Mouse (Mus musculus) liver, embryonic 12.5 days (tissue): ENCODE data around the gene Stxbp5. TPM values are rescaled to one million over a fixed set of nuclear protein-coding genes. Genes with fewer than 3 reads are reported as not detected.
A peak's percentile ranks its signal among the peaks of the same experiment; 100 is the strongest.

Source experiments
- ATAC-seq: fragments of 200-750 bp; cut with Nextera tagmentation; 2 replicates; pipeline ENCODE4 v1.8.0; 2017; ENCODE audit warnings: moderate number of reproducible peaks, mild to moderate bottlenecking, moderate library complexity
- H3K27ac ChIP-seq: fragments of 300-500 bp; sonication (generic); 2 replicates; pipeline ENCODE4 v1.5.1; 2016; ENCODE audit warnings: mild to moderate bottlenecking
- H3K27me3 ChIP-seq: fragments of 300-500 bp; sonication (generic); replicated peaks from 2 replicates; pipeline ENCODE4 v1.6.1; 2016; ENCODE audit warnings: mild to moderate bottlenecking, moderate library complexity
- H3K36me3 ChIP-seq: fragments of 300-500 bp; sonication (generic); 2 replicates; pipeline ENCODE4 v1.6.1; 2016; ENCODE audit warnings: mild to moderate bottlenecking, moderate library complexity
- H3K4me1 ChIP-seq: fragments of 300-500 bp; sonication (generic); 2 replicates; pipeline ENCODE4 v1.6.1; 2016
- H3K4me2 ChIP-seq: fragments of 300-500 bp; sonication (generic); 2 replicates; pipeline ENCODE4 v1.6.1; 2016; ENCODE audit warnings: mild to moderate bottlenecking, moderate library complexity
- H3K4me3 ChIP-seq: fragments of 300-500 bp; sonication (generic); 2 replicates; pipeline ENCODE4 v1.5.1; 2016; ENCODE audit warnings: mild to moderate bottlenecking, moderate library complexity
- H3K9ac ChIP-seq: fragments of 300-500 bp; sonication (generic); 2 replicates; pipeline ENCODE4 v1.6.1; 2016; ENCODE audit warnings: mild to moderate bottlenecking, moderate library complexity
- H3K9me3 ChIP-seq: fragments of 300-500 bp; sonication (generic); replicated peaks from 2 replicates; pipeline ENCODE4 v1.6.1; 2016; ENCODE audit warnings: mild to moderate bottlenecking, moderate library complexity
- WGBS: fragments of 180-500 bp; shearing (Covaris S2); methylation state at CpG from one replicate; pipeline ENCODE4 v1.1.7; 2016; ENCODE audit not compliant: insufficient replicate concordance; 5-methylcytosine and 5-hydroxymethylcytosine counted together
- polyA plus RNA-seq: library from polyadenylated mRNA; unstranded; fragments of >200 nt; fragmentation: Nextera tagmentation; extraction: Ambion mirVana; gene quantifications from 2 replicates; pipeline ENCODE4 v1.2.1, GENCODE M21; 2016

The Stxbp5 gene
- polyA plus RNA-seq, 1 experiment from 2014 or later: 6.3 TPM

DNA sequence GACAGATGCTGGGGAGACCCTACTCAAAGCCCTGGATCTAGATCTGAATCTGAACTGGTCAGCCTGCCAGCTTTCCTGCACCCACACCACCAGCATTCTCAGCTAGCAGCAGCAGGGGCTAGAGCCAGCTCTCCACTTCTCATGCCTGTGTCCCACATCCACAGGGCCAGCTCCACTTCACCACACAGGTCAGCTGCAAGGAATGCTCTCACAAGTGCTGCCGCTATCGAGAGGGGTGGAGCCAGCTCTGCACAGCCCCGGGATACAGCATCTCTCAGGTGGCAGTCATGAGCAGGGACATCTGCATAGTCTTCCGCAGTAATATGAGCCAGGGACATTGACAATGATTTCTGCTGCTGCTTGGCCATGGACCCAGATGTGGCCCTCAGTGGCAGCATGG lies 54.5 kb downstream of the Stxbp5 start:
- H3K27ac ChIP-seq: no peak overlapping the region
- H3K4me1 ChIP-seq: no peaks in the 10 kb centered on the region
- no peak overlapping the region for H3K4me2 ChIP-seq
- H3K4me3 ChIP-seq: no peak overlapping the region
- H3K9ac ChIP-seq: no peak overlapping the region
- no peak for ATAC-seq
- H3K36me3 ChIP-seq: peaks cover 12% of the 10 kb centered on the region
- 94% methylated on average over 4 of the region's 4 CpGs for whole genome bisulfite sequencing
- no peaks in the 10 kb centered on the region for H3K9me3 ChIP-seq
- H3K27me3 ChIP-seq: no peaks in the 10 kb centered on the region

- 72% methylated on average over 7 of the region's 7 CpGs for WGBS
- Histone ChIP-seq H3K9ac (no peak overlapping the region), H3K36me3 (peaks cover 11% of the 10 kb centered on the region), H3K4me3 (no peak overlapping the region), H3K27me3 (no peaks in the 10 kb centered on the region), H3K4me1 (no peaks in the 10 kb centered on the region), H3K27ac (no peak overlapping the region), H3K9me3 (no peaks in the 10 kb centered on the region), H3K4me2 (no peak overlapping the region)
- ATAC-seq: no peak
Observed at GRCm38 (mm10) chr10:9839408-9839807, 61.5 kb downstream of the Stxbp5 start.

GRCm38 (mm10) chr10:9834986-9835385 lies 65.9 kb downstream of the Stxbp5 start:
- Histone ChIP-seq H3K9me3 (no peaks in the 10 kb centered on the region), H3K27me3 (no peaks in the 10 kb centered on the region), H3K4me3 (no peak overlapping the region), H3K4me2 (no peak overlapping the region), H3K27ac (no peak overlapping the region), H3K9ac (no peak overlapping the region), H3K36me3 (peaks cover 21% of the 10 kb centered on the region), H3K4me1 (no peaks in the 10 kb centered on the region)
- WGBS: 67% methylated on average over 4 of the region's 4 CpGs
- peak; percentile 66 for ATAC-seq

GRCm38 (mm10) chr10:9832937-9833336 lies 67.9 kb downstream of the Stxbp5 start:
- H3K4me3 ChIP-seq: no peak overlapping the region
- H3K4me1 ChIP-seq: no peaks in the 10 kb centered on the region
- H3K4me2 ChIP-seq: no peak overlapping the region
- peaks cover 22% of the 10 kb centered on the region for H3K36me3 ChIP-seq
- H3K9me3 ChIP-seq: no peaks in the 10 kb centered on the region
- 83% methylated on average over 4 of the region's 4 CpGs for WGBS
- no peak for ATAC-seq
- no peak overlapping the region for H3K27ac ChIP-seq
- no peak overlapping the region for H3K9ac ChIP-seq
- H3K27me3 ChIP-seq: no peaks in the 10 kb centered on the region

DNA sequence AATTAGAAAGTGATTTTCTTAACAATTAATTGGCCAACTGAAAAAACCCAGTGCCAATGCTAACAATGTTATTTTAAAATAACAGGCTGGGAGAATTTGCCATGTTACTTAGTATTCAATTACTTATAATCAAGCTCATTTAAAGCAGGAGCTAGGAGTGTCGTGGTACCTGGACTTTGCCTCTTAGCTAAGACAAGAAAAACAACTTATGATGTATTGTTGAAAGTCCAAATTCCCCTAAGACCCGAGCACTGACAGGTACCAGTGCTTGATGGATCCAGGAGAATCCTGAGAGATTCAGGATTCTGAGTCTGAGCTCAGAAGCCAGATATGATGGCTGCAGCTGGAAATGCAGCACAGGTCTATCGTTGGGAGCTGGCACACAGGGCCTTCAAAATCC lies 71.1 kb downstream of the Stxbp5 start:
- ATAC-seq: no peak
- H3K4me2 ChIP-seq: no peak overlapping the region
- H3K9ac ChIP-seq: no peak overlapping the region
- H3K27ac ChIP-seq: no peak overlapping the region
- H3K36me3 ChIP-seq: peaks cover 17% of the 10 kb centered on the region
- H3K4me3 ChIP-seq: no peak overlapping the region
- no peaks in the 10 kb centered on the region for H3K4me1 ChIP-seq
- no peaks in the 10 kb centered on the region for H3K27me3 ChIP-seq
- H3K9me3 ChIP-seq: no peaks in the 10 kb centered on the region
- 86% methylated on average over 3 of the region's 3 CpGs for WGBS

GRCm38 (mm10) chr10:9821299-9821698 lies 79.6 kb downstream of the Stxbp5 start:
- Histone ChIP-seq H3K4me1 (no peaks in the 10 kb centered on the region), H3K9me3 (no peaks in the 10 kb centered on the region), H3K27ac (no peak overlapping the region), H3K4me3 (no peak overlapping the region), H3K4me2 (no peak overlapping the region), H3K9ac (no peak overlapping the region), H3K36me3 (0 out of 2 replicates have a peak, but pooled peaks cover 12% of the 10 kb centered on the region), H3K27me3 (no peaks in the 10 kb centered on the region)
- WGBS: 61% methylated on average over 6 of the region's 6 CpGs
- no peak for ATAC-seq

DNA sequence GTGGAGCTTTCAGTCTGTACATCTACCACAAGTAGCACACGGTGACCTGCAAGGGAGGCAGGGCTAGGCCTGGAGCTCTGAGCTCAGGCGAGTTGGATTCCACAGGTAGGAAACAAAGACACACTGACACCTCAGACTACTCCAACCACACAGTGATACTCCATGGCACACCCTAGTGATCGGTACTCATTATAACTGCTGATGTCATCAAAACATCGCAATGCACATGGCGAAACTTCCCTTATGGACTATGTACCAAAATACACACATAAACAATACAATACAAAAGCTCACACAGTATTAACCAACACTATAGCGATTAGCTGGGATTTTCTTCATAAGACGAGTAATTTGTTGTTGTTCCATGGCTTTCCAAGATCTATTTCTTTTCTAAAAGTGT lies 82.3 kb downstream of the Stxbp5 start:
- H3K4me3 ChIP-seq: no peak overlapping the region
- H3K27ac ChIP-seq: no peak overlapping the region
- peaks cover 16% of the 10 kb centered on the region; the same call in 1 of the 2 replicates for H3K36me3 ChIP-seq
- no peaks in the 10 kb centered on the region for H3K27me3 ChIP-seq
- no peaks in the 10 kb centered on the region for H3K9me3 ChIP-seq
- H3K4me1 ChIP-seq: no peaks in the 10 kb centered on the region
- no peak for ATAC-seq
- 81% methylated on average over 7 of the region's 7 CpGs for WGBS
- no peak overlapping the region for H3K9ac ChIP-seq
- no peak overlapping the region for H3K4me2 ChIP-seq

GRCm38 (mm10) chr10:9813926-9814325 lies 87.0 kb downstream of the Stxbp5 start:
- Histone ChIP-seq H3K4me1 (no peaks in the 10 kb centered on the region), H3K9me3 (no peaks in the 10 kb centered on the region), H3K4me2 (no peak overlapping the region), H3K4me3 (no peak overlapping the region), H3K9ac (no peak overlapping the region), H3K27me3 (no peaks in the 10 kb centered on the region), H3K36me3 (peaks cover 9% of the 10 kb centered on the region), H3K27ac (no peak overlapping the region)
- 78% methylated on average over 4 of the region's 4 CpGs for WGBS
- no peak for ATAC-seq

DNA sequence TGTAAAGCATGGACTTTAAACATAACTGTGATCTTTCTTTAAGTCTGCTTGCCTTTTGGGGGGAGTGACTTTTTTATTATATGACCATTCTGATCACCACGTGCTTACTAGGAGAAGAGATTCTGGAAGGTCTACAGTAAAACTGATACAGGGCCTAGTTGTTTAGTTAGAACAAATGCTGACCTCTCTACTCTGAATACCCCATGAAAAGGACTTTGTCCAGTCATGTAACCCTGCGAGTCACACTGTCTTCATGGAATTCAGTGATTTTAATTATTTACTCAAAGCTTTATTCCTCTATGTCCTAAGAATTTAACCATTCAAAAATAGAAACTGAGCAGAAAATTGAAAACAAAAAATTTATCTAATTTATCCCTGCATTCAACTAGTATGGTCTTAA lies 93.3 kb downstream of the Stxbp5 start:
- Histone ChIP-seq H3K36me3 (peaks cover 15% of the 10 kb centered on the region), H3K4me3 (no peak overlapping the region), H3K9me3 (no peaks in the 10 kb centered on the region), H3K4me2 (no peak overlapping the region), H3K4me1 (no peaks in the 10 kb centered on the region), H3K27ac (no peak overlapping the region), H3K9ac (no peak overlapping the region), H3K27me3 (no peaks in the 10 kb centered on the region)
- WGBS: 86% methylated on average over 2 of the region's 2 CpGs
- no peak for ATAC-seq

- Histone ChIP-seq H3K9ac (no peak overlapping the region), H3K4me2 (no peak overlapping the region), H3K4me1 (no peaks in the 10 kb centered on the region), H3K9me3 (no peaks in the 10 kb centered on the region), H3K36me3 (peaks cover 15% of the 10 kb centered on the region), H3K27ac (no peak overlapping the region), H3K27me3 (no peaks in the 10 kb centered on the region), H3K4me3 (no peak overlapping the region)
- WGBS: 77% methylated on average over 3 of the region's 3 CpGs
- no peak for ATAC-seq
Observed at GRCm38 (mm10) chr10:9805341-9805740, 95.5 kb downstream of the Stxbp5 start.

DNA sequence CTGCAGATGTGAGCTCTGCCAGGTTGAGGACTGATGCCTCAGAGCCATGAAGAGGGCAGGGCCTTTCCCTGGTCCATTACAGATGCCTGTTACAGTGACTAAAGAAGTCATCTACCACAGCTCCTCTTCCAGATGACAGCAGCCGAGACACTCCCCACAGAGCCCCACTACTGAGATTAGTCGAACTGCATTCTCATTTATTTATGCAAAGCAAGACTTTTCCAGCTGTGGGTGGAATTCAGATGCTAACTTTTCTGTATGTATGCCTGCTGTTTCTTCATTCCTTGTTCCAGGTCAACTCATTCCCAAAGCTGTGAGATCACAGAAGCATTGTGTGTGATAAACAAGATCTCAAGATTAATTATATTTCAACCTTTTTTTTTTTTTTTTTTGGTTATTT lies 97.8 kb downstream of the Stxbp5 start:
- Histone ChIP-seq H3K27ac (no peak overlapping the region), H3K9ac (no peak overlapping the region), H3K4me2 (no peak overlapping the region), H3K36me3 (peaks cover 17% of the 10 kb centered on the region), H3K27me3 (no peaks in the 10 kb centered on the region), H3K4me3 (no peak overlapping the region), H3K9me3 (no peaks in the 10 kb centered on the region), H3K4me1 (no peaks in the 10 kb centered on the region)
- 68% methylated on average over 2 of the region's 2 CpGs for WGBS
- ATAC-seq: no peak

DNA sequence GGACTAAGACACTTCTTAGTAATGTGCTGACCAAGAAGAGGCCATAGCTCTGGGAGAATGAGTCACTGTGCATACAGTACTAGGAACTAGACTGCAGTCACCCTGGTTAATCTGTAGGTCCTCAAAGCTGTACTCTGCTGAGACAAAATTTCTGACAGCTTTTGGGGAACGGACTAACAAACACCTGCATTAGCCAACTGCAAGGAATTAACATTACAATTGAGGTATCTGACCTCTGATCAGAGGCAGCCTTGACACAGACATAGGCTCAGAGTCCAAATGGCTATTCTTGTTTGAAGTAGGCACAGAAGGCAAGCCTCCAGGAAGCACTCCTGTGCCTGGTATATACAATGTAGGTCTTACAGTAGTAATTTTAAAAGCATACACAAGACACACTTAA lies 99.3 kb downstream of the Stxbp5 start:
- Histone ChIP-seq H3K9ac (no peak overlapping the region), H3K36me3 (peaks cover 31% of the 10 kb centered on the region), H3K27me3 (no peaks in the 10 kb centered on the region), H3K4me3 (no peak overlapping the region), H3K27ac (no peak overlapping the region), H3K4me1 (no peaks in the 10 kb centered on the region), H3K4me2 (no peak overlapping the region), H3K9me3 (no peaks in the 10 kb centered on the region)
- 61% methylated on average over 1 of the region's 1 CpGs for WGBS
- ATAC-seq: no peak

- peaks cover 33% of the 10 kb centered on the region for H3K36me3 ChIP-seq
- H3K4me1 ChIP-seq: peaks cover 3% of the 10 kb centered on the region; the same call in 1 of the 2 replicates
- no peak for ATAC-seq
- WGBS: 54% methylated on average over 1 of the region's 1 CpGs
- H3K4me2 ChIP-seq: no peak overlapping the region
- H3K27ac ChIP-seq: no peak overlapping the region
- no peak overlapping the region for H3K4me3 ChIP-seq
- no peaks in the 10 kb centered on the region for H3K27me3 ChIP-seq
- H3K9me3 ChIP-seq: no peaks in the 10 kb centered on the region
- no peak overlapping the region for H3K9ac ChIP-seq
Observed at GRCm38 (mm10) chr10:9799085-9799484, 101.8 kb downstream of the Stxbp5 start.
